Mouse (Mus musculus) heart, embryonic 12.5 days (tissue): ENCODE results near the gene Abhd17c. TPM values are rescaled to one million over a fixed set of nuclear protein-coding genes. Genes with fewer than 3 reads are reported as not detected.

Experiments
- ATAC-seq: fragments of 200-750 bp; cut with Nextera tagmentation; 2 replicates; pipeline ENCODE4 v1.8.0; 2017; ENCODE audit warnings: moderate TSS enrichment, moderate library complexity; ENCODE audit not compliant: insufficient number of reproducible peaks, low FRiP score
- H3K27ac ChIP-seq: fragments of 300-500 bp; sonication (generic); 2 replicates; pipeline ENCODE4 v1.5.1; 2016; ENCODE audit warnings: mild to moderate bottlenecking, moderate library complexity; ENCODE audit not compliant: poor library complexity, severe bottlenecking
- H3K27me3 ChIP-seq: fragments of 300-500 bp; sonication (generic); replicated peaks from 2 replicates; pipeline ENCODE4 v1.6.1; 2016; ENCODE audit warnings: mild to moderate bottlenecking, moderate library complexity
- H3K36me3 ChIP-seq: fragments of 300-500 bp; sonication (generic); 2 replicates; pipeline ENCODE4 v1.6.1; 2016; ENCODE audit warnings: mild to moderate bottlenecking, moderate library complexity
- H3K4me1 ChIP-seq: fragments of 300-500 bp; sonication (generic); replicated peaks from 2 replicates; pipeline ENCODE4 v1.6.1; 2016; ENCODE audit warnings: mild to moderate bottlenecking
- H3K4me2 ChIP-seq: fragments of 300-500 bp; sonication (generic); 2 replicates; pipeline ENCODE4 v1.6.1; 2016; ENCODE audit warnings: mild to moderate bottlenecking, moderate library complexity
- H3K4me3 ChIP-seq: fragments of 300-500 bp; sonication (generic); 2 replicates; pipeline ENCODE4 v1.5.1; 2016; ENCODE audit warnings: mild to moderate bottlenecking
- H3K9ac ChIP-seq: fragments of 300-500 bp; sonication (generic); 2 replicates; pipeline ENCODE4 v1.6.1; 2016; ENCODE audit warnings: mild to moderate bottlenecking, moderate library complexity
- H3K9me3 ChIP-seq: fragments of 300-500 bp; sonication (generic); replicated peaks from 2 replicates; pipeline ENCODE4 v1.6.1; 2016; ENCODE audit warnings: mild to moderate bottlenecking, moderate library complexity
- whole genome bisulfite sequencing: fragments of 180-500 bp; shearing (Covaris S2); methylation state at CpG from one replicate; pipeline ENCODE4 v1.1.7; 2016; 5-methylcytosine and 5-hydroxymethylcytosine counted together
- polyA plus RNA-seq: library from polyadenylated mRNA; unstranded; fragments of >200 nt; fragmentation: Nextera tagmentation; extraction: Ambion mirVana; gene quantifications from 2 replicates; pipeline ENCODE4 v1.2.1, GENCODE M21; 2016

Abhd17c gene
- polyA plus RNA-seq, 1 experiment from 2014 or later = 77.4 TPM

DNA sequence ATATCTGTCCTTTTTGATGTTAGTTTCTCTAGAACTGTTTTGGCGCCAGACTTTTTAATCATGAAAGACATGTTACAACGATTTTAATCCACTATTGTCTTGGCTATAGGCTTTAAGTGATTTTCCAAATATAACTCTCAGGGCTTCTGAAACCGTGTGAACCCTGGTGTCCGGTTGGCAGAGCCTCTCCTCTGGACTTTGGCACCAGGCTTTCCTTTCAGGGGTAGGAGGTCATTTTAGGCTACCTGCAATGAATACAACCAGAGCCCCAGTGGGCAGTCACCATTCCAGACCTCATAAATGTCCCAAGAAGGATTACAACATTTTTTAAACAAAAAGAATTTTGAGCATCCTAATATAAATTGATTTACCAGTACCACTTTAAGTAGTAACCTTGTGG is 1.1 kb upstream of the Abhd17c start:
- peaks cover 21% of the 10 kb centered on the region for H3K4me1 ChIP-seq
- H3K9me3 ChIP-seq = no peaks in the 10 kb centered on the region
- no peaks in the 10 kb centered on the region for H3K27me3 ChIP-seq
- H3K36me3 ChIP-seq = peaks cover 10% of the 10 kb centered on the region; the same call in 1 of the 2 replicates
- no peak overlapping the region for H3K27ac ChIP-seq
- no peak overlapping the region for H3K9ac ChIP-seq
- no peak overlapping the region for H3K4me3 ChIP-seq
- no peak overlapping the region for H3K4me2 ChIP-seq
- 62% methylated on average over 4 of the region's 4 CpGs for WGBS
- ATAC-seq = no peak

DNA sequence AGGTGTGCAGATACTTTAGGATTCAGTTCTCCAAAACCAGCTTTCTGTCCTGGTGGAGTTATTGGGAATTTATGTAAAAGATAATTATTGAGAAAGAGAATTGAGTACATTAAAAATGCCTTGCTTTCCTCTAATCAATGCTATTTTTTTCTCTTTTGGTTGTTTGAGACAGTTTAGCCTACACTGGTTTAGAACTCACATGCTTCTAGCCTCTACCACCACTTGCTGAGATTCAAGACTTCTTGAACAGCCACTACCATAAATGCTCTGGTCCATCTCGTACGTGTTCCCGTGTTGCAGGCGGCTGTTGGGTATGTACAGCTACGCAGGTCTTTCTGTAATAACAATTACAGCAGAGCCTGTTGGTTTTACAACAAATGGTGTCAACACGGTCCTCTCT is 681 bp upstream of the Abhd17c start:
- H3K27ac ChIP-seq = no peak overlapping the region
- H3K36me3 ChIP-seq = peaks cover 12% of the 10 kb centered on the region; the same call in 1 of the 2 replicates
- 54% methylated on average over 6 of the region's 6 CpGs for WGBS
- peak overlapping the region; percentile 87 for H3K4me3 ChIP-seq
- ATAC-seq = no peak
- peaks cover 26% of the 10 kb centered on the region for H3K4me1 ChIP-seq
- H3K27me3 ChIP-seq = no peaks in the 10 kb centered on the region
- no peaks in the 10 kb centered on the region for H3K9me3 ChIP-seq
- H3K4me2 ChIP-seq = peak overlapping the region; percentile 86
- H3K9ac ChIP-seq = no peak overlapping the region; the same call in 1 of the 2 replicates

DNA sequence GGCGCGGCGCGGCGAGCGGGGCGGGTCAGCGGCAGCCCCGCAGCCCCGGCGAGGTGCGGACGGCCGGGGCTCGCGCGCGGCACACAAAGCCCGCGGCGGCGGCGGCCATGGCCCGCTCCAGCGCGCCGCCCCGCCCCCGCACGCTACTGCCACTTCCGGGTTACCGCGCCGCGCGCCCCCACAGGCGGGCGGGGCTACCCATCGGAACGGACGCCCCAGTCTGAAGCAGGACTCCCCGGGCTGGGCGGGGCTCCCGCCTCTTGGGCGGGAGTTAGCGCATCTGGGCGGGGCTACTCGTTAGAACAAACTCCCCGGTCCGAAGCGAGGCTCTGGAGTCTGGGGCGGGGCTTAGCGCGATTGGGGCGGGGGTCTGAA is 254 bp upstream of the Abhd17c start:
- no peaks in the 10 kb centered on the region for H3K27me3 ChIP-seq
- H3K36me3 ChIP-seq = peaks cover 12% of the 10 kb centered on the region; the same call in 1 of the 2 replicates
- H3K27ac ChIP-seq = peak overlapping the region; percentile 88
- 3% methylated on average over 30 of the region's 55 CpGs for WGBS
- no peaks in the 10 kb centered on the region for H3K9me3 ChIP-seq
- peak overlapping the region; percentile 90 for H3K9ac ChIP-seq
- H3K4me2 ChIP-seq = peak overlapping the region; percentile 86
- H3K4me1 ChIP-seq = peaks cover 30% of the 10 kb centered on the region
- ATAC-seq = peak; percentile 95
- peak overlapping the region; percentile 87 for H3K4me3 ChIP-seq

DNA sequence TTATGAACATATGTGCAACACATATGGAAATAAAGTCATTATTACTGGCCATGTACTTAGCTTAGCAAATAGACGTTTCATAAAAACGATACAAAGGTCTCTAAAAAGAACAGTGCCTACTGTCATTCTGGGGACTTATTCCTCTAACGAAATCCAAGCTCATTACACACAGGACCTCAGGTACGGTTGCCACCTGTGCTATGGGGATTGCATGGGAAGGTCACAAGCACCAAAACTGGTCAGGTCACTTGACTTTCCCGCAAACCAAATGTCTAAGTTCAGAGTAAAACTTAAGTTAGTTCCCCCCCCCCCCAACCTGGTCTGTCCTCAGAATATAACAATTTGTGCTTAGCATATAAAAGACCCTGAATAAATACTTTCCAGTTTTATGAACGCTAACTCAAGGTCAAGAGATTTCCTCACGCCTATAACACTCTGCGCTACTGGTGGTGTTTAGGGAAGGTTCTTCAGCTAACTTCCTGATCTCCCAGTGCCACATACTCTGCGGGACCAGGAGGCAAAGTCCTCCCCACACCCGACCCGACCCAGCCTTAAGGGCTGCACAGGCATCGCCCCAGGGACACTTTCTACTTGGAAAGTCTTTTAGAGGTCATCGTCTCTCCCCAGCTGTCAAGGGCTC is 1.2 kb downstream of the Abhd17c start:
- WGBS = 13% methylated on average over 13 of the region's 13 CpGs
- H3K4me1 ChIP-seq = peaks cover 43% of the 10 kb centered on the region
- ATAC-seq = peak; percentile 1; the same call in 1 of the 2 replicates

DNA sequence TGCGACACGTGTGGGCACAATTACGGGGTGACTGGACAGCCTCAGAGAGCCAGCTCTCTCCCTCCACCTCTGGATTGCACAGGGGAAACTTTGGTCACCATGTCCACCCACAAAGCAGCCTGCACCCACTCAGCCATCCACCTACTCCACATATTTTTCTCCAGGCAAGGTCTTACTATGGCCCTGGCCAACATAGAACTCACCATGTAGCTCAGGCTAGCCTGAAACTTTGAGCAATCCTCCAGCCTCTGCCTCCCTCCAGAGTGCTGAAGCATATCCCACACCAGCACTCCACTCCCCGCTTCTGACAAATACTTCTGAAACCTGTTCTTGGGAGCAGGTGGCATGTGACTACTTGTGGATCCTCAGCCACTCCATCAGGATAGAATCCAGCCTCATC is 1.9 kb downstream of the Abhd17c start:
- Histone ChIP-seq H3K36me3 (peaks cover 12% of the 10 kb centered on the region; the same call in 1 of the 2 replicates), H3K4me2 (peak overlapping the region; percentile 86), H3K4me1 (peaks cover 49% of the 10 kb centered on the region), H3K9ac (peak overlapping the region; percentile 26; the same call in 1 of the 2 replicates), H3K4me3 (peak overlapping the region; percentile 87), H3K27ac (no peak overlapping the region), H3K9me3 (no peaks in the 10 kb centered on the region), H3K27me3 (no peaks in the 10 kb centered on the region)
- 58% methylated on average over 4 of the region's 4 CpGs for WGBS
- no peak for ATAC-seq

More for the DNA sequence above, 1.2 kb downstream of the Abhd17c start:
- H3K27ac ChIP-seq = peak overlapping the region; percentile 88
- peak overlapping the region; percentile 86 for H3K4me2 ChIP-seq
- peak overlapping the region; percentile 90 for H3K9ac ChIP-seq
- H3K9me3 ChIP-seq = no peaks in the 10 kb centered on the region
- peak overlapping the region; percentile 87 for H3K4me3 ChIP-seq
- no peaks in the 10 kb centered on the region for H3K27me3 ChIP-seq
- H3K36me3 ChIP-seq = peaks cover 12% of the 10 kb centered on the region; the same call in 1 of the 2 replicates

DNA sequence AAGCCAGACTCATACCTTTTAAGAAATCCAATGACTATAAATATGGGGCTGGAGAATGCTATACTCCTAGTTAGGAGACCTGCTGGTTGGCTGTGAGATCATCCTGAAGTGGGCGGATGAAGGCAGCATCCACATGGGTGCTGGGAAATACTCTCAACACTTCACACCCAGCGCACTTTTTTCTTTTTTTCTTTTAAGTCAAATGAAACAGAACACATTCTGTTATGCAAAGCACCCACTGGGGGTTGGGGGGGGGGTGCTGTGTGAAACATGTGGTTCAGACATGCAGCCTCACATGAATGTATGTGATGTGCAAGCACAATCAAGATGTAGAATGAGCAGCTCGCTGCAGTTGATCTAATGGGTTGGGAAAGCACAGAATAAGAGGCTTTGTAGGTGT is 2.8 kb downstream of the Abhd17c start:
- WGBS = 89% methylated on average over 3 of the region's 3 CpGs
- Histone ChIP-seq H3K9me3 (no peaks in the 10 kb centered on the region), H3K27me3 (no peaks in the 10 kb centered on the region), H3K4me2 (peak overlapping the region; percentile 22; the same call in 1 of the 2 replicates), H3K36me3 (peaks cover 12% of the 10 kb centered on the region; the same call in 1 of the 2 replicates), H3K4me1 (peaks cover 58% of the 10 kb centered on the region), H3K4me3 (no peak overlapping the region; the same call in 1 of the 2 replicates), H3K27ac (no peak overlapping the region), H3K9ac (no peak overlapping the region)
- no peak for ATAC-seq

DNA sequence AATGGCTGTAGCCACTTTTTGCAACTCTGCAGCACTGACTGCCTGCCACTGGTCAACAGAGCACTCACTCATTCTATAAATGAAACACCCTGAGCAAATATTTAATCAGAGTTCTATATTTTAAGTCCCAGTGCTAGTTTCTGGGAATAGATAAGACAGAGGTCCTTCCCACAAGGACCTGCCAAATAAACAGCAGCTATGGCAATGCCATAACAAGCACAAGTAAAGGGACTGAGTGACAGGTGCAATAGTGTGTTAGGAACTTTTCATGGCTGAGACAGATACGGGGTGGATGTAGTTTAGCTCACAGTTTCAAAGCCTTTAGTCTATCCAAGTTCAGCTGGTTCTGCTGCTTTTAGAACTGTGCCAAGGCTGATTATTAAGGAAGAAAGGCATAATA is 3.9 kb downstream of the Abhd17c start:
- no peak for ATAC-seq
- WGBS = 97% methylated on average over 1 of the region's 1 CpGs
- no peaks in the 10 kb centered on the region for H3K9me3 ChIP-seq
- H3K4me2 ChIP-seq = no peak overlapping the region
- no peak overlapping the region for H3K9ac ChIP-seq
- no peaks in the 10 kb centered on the region for H3K27me3 ChIP-seq
- no peak overlapping the region for H3K27ac ChIP-seq
- peaks cover 12% of the 10 kb centered on the region; the same call in 1 of the 2 replicates for H3K36me3 ChIP-seq
- no peak overlapping the region for H3K4me3 ChIP-seq
- peaks cover 70% of the 10 kb centered on the region for H3K4me1 ChIP-seq

DNA sequence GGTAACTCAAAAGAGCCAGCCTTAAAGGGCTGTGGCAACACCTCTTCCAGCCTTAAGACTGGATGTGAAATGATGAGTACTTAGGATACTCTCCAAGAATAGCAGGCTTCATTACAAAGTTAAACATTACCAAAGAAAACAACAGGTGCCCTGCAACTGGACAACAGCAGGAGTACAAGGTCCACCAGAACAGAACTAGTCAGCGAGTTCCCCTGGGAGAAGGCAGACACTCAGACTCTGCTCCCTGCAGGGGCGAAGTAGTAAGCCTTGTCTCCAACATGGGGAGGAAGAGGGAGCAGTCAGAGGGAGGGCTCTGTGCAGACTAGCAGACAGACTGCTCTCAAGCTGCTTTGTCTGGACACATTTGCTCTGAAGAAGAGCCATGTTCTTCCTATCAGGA is 6.1 kb downstream of the Abhd17c start:
- peaks cover 12% of the 10 kb centered on the region; the same call in 1 of the 2 replicates for H3K36me3 ChIP-seq
- H3K4me1 ChIP-seq = peaks cover 87% of the 10 kb centered on the region
- WGBS = 56% methylated on average over 2 of the region's 2 CpGs
- no peaks in the 10 kb centered on the region for H3K9me3 ChIP-seq
- H3K9ac ChIP-seq = no peak overlapping the region
- H3K27ac ChIP-seq = no peak overlapping the region
- no peak overlapping the region for H3K4me2 ChIP-seq
- H3K4me3 ChIP-seq = no peak overlapping the region
- ATAC-seq = no peak
- no peaks in the 10 kb centered on the region for H3K27me3 ChIP-seq

DNA sequence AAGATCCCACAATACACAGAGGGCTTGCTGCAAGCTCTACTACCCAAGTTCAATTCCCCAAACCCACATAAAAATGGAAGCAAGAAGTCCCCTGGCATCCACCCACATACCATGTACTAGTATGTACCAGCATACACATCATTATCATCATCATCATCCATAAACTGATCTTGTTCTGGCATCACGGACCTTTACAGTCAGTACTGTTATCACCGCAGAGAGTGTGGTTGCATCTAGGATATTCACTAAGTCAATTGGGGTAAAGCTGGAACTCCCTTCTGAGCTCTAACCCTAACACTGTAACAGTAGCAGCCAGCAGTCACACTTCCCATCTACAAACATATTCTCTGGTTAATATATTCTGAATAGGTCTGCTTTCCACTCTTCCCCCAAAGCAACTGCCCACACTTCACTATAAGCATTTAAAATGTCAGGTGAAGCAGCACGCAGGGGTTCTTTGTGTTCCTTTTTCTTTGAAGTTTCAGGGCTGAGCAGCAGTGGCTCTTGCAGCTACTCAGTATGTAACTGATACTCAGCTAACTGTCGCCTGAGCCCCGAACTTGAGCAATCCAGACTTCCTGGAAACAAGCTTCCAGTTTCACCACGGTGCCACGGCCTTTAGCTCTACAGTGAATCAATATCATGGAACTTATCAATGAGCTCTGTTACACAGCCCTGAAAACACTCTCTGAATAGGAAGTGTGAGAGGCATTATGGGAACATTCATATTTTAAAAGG is 8.8 kb downstream of the Abhd17c start:
- H3K9me3 ChIP-seq = no peaks in the 10 kb centered on the region
- H3K4me2 ChIP-seq = no peak overlapping the region
- H3K27me3 ChIP-seq = no peaks in the 10 kb centered on the region
- peaks cover 3% of the 10 kb centered on the region; the same call in 1 of the 2 replicates for H3K36me3 ChIP-seq
- peaks cover 91% of the 10 kb centered on the region for H3K4me1 ChIP-seq
- ATAC-seq = no peak
- no peak overlapping the region for H3K9ac ChIP-seq
- H3K27ac ChIP-seq = no peak overlapping the region
- H3K4me3 ChIP-seq = no peak overlapping the region
- WGBS = 47% methylated on average over 7 of the region's 7 CpGs

DNA sequence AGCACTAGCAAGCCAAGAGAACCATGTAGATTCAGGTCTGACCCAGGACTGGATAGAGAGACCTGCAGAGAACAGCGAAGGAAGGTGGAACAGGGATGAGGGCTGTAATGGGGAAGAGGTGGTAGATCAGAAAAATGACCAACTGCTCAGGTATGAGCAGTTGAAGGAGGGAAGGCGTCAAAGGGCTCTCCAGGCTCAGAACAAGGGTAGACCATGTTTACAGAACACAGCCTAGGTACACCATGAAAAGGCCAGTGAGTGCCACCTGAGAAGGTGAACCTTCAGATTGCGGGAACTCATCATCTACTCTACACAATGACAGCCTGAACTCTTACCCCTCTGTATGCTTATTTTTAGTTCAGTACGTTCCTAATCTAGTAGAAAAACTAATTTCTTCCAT is 9.5 kb downstream of the Abhd17c start:
- H3K4me1 ChIP-seq = peaks cover 88% of the 10 kb centered on the region
- no peaks in the 10 kb centered on the region for H3K9me3 ChIP-seq
- H3K9ac ChIP-seq = no peak overlapping the region
- H3K36me3 ChIP-seq = no peaks in the 10 kb centered on the region
- H3K4me2 ChIP-seq = no peak overlapping the region
- H3K27me3 ChIP-seq = no peaks in the 10 kb centered on the region
- H3K27ac ChIP-seq = no peak overlapping the region
- no peak overlapping the region for H3K4me3 ChIP-seq
- 84% methylated on average over 4 of the region's 4 CpGs for WGBS
- ATAC-seq = no peak

DNA sequence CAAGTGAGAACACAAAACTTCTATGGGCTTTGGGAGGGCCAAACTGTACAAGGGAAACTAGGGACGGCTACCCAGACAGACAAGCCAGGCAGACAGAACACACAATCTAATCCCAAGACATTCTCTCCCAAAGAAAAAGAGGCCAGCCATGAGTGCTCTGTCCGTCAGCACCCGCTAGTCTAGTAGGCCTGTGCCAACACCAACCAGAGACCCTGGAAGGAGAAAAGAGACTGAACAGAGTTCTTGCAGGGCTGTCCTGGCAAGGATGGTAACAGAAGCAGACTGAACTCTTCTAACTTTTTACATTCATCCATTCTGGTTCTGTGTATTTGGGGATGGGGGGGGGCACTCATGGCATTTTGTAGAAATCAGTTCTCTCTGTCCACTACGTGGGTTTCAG is 12.1 kb downstream of the Abhd17c start:
- no peak overlapping the region for H3K4me3 ChIP-seq
- H3K27me3 ChIP-seq = no peaks in the 10 kb centered on the region
- no peaks in the 10 kb centered on the region for H3K9me3 ChIP-seq
- no peak overlapping the region for H3K9ac ChIP-seq
- no peak overlapping the region for H3K4me2 ChIP-seq
- no peak for ATAC-seq
- H3K4me1 ChIP-seq = peaks cover 83% of the 10 kb centered on the region
- WGBS = 42% methylated on average over 4 of the region's 4 CpGs
- H3K36me3 ChIP-seq = no peaks in the 10 kb centered on the region
- no peak overlapping the region for H3K27ac ChIP-seq
